Mouse (Mus musculus): ENCODE measurements around the gene Mrgprb3. TPM values are rescaled to one million over a fixed set of nuclear protein-coding genes. Genes with fewer than 3 reads are reported as not detected.

Mrgprb3 gene
- polyA plus RNA-seq (2017; shearing (Covaris generic)) = not detected

GRCm38 (mm10) chr7:48643711-48644110 is at the start of gene Mrgprb3:
TSS of gene Mrgprb3 (minus strand) at chr7:48643811.

Other genes starting within 250 kb of the Mrgprb3 start
- gene Mrgprb1, start 187.5 kb downstream of the Mrgprb3 start, polyA plus RNA-seq (2017; shearing (Covaris generic)) = not detected
- gene Mrgprx2, start 144.5 kb downstream of the Mrgprb3 start, polyA plus RNA-seq (2017; shearing (Covaris generic)) = 0.15 TPM
- not detected for gene Mrgprb2, start 85.7 kb downstream of the Mrgprb3 start, polyA plus RNA-seq (2017; shearing (Covaris generic))
- 35.9 TPM for gene Zdhhc13, start 145.2 kb upstream of the Mrgprb3 start, polyA plus RNA-seq (2017; shearing (Covaris generic))
- not detected for gene Csrp3, start 204.2 kb upstream of the Mrgprb3 start, polyA plus RNA-seq (2017; shearing (Covaris generic))
- gene E2f8, start 237.8 kb upstream of the Mrgprb3 start, polyA plus RNA-seq (2017; shearing (Covaris generic)) = 0.09 TPM

All from naive thymus-derived CD4-positive, alpha-beta T cell, adult 5 months (primary cell).